Mouse (Mus musculus): ENCODE results near the gene Klhdc7a.
A peak's percentile ranks its signal among the peaks of the same experiment; 100 is the strongest.

GRCm38 (mm10) chr4:140004170-140004569, 36.3 kb upstream of the Klhdc7a start:
- peak; percentile 72 for TF ChIP-seq CHD2 (IDR thresholded peaks at IDR 0.05; ENCODE audit: low read depth, low read length)
- no peak for TF ChIP-seq ZNF384 (IDR thresholded peaks at IDR 0.05; ENCODE audit: low read depth, low read length)
- no peak for TF ChIP-seq HCFC1 (IDR thresholded peaks at IDR 0.05; ENCODE audit: borderline replicate concordance, insufficient read depth, low read length)

All from ES-E14 (cell line).